Mouse (Mus musculus): Measurements from ENCODE around the gene Cyp2c69.
"Not testable (repeated sequence)": the region's sequence is repeated elsewhere in the genome, so short reads cannot be mapped to it uniquely, and the experiment has no call there.

The Cyp2c69 gene

DNA sequence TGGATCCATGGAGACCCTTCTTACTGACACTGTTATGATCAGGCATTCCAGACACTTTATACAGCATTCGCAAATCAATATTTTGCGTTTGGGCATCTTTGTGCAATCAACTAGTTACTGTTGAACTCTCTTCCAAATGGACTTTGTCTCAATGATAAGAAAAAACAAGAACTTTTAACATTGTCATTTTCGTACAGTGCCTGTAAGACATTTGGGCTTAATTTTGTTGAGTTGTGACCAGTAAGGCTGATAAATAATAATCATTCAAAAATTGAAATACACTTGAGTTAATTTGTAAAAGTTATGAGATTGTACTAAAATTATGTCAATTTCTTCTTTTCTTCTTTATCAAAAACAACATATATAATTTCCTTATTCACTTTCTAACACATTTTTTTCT is at the start of gene Cyp2c69:
Gene Cyp2c69, minus strand, starts transcription at position 101 of the 400 bp plus-strand sequence.
- not testable (repeated sequence) for DNase-seq (ENCODE audit: low read depth, low spot score)

DNA sequence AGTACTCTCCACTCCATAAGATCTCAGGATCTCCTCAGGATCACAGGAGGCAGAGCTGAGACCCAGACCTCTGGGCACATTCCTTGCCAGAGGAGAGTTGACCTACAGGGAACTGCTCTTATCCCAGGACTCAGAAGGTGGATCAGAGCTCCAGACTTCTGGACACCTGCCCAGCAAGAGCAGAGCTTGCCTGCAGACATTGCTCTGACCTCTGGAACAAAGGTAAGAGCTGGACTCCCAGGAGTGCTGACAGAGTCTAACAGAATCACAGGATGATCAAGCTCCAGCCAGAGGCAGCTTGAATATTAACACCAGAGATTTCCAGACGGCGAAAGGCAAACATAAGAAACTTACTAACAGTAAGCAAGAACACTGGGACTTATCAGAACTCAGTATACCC is 48.8 kb upstream of the Cyp2c69 start:
- DNase-seq (ENCODE audit: low read depth, low spot score), result no peak

- DNase-seq (ENCODE audit: low read depth, low spot score), result peak; percentile 8
These were observed 43.4 kb upstream of the Cyp2c69 start for GRCm38 (mm10) chr19:39930032-39930431.

GRCm38 (mm10) chr19:39901656-39902055 is 15.1 kb upstream of the Cyp2c69 start:
- DNase-seq (ENCODE audit: low read depth, low spot score), result peak; percentile 69

GRCm38 (mm10) chr19:39890079-39890478 is 3.5 kb upstream of the Cyp2c69 start:
- peak; percentile 99 for DNase-seq (ENCODE audit: low read depth, low spot score)

- DNase-seq (ENCODE audit: low read depth, low spot score), result no peak
These were observed 20.5 kb downstream of the Cyp2c69 start for GRCm38 (mm10) chr19:39866133-39866532.

GRCm38 (mm10) chr19:39820931-39821330 is 65.7 kb downstream of the Cyp2c69 start:
- DNase-seq (ENCODE audit: low read depth, low spot score), result not testable (repeated sequence)

- peak; percentile 78 for DNase-seq (ENCODE audit: low read depth, low spot score)
These were observed 70.2 kb downstream of the Cyp2c69 start for GRCm38 (mm10) chr19:39816400-39816799.

- DNase-seq (ENCODE audit: low read depth, low spot score), result peak; percentile 92
These were observed 70.6 kb downstream of the Cyp2c69 start for GRCm38 (mm10) chr19:39815991-39816390.

DNA sequence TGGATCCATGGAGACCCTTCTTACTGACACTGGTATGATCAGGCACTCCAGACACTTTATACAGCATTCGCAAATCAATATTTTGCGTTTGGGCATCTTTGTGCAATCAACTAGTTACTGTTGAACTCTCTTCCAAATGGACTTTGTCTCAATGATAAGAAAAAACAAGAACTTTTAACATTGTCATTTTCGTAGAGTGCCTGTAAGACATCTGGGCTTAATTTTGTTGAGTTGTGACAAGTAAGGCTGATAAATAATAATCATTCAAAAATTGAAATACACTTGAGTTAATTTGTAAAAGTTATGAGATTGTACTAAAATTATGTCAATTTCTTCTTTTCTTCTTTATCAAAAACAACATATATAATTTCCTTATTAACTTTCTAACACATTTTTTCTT is 73.9 kb downstream of the Cyp2c69 start, which contains the start of gene Cyp2c40:
Gene Cyp2c40, minus strand, starts transcription at position 101 of the 400 bp plus-strand sequence.
- not testable (repeated sequence) for DNase-seq (ENCODE audit: low read depth, low spot score)
